Mouse (Mus musculus) adrenal gland, postnatal 0 days (tissue): ENCODE results near the gene Nme6. TPM values are rescaled to one million over a fixed set of nuclear protein-coding genes. Genes with fewer than 3 reads are reported as not detected.

Experiments used
- microRNA-seq: library from miRNA; unstranded; fragments of <30 nt; microRNA quantifications from one replicate; pipeline ENCODE4, GENCODE M21; 2016; ENCODE audit warnings: borderline replicate concordance; ENCODE audit not compliant: insufficient number of aligned reads
- polyA plus RNA-seq: library from polyadenylated mRNA; unstranded; fragments of >200 nt; fragmentation: Nextera tagmentation; extraction: Ambion mirVana; gene quantifications from 2 replicates; pipeline ENCODE4 v1.2.1, GENCODE M21; 2015

The Nme6 gene
- 27.8 and 34.2 TPM in 2 replicates for polyA plus RNA-seq

DNA sequence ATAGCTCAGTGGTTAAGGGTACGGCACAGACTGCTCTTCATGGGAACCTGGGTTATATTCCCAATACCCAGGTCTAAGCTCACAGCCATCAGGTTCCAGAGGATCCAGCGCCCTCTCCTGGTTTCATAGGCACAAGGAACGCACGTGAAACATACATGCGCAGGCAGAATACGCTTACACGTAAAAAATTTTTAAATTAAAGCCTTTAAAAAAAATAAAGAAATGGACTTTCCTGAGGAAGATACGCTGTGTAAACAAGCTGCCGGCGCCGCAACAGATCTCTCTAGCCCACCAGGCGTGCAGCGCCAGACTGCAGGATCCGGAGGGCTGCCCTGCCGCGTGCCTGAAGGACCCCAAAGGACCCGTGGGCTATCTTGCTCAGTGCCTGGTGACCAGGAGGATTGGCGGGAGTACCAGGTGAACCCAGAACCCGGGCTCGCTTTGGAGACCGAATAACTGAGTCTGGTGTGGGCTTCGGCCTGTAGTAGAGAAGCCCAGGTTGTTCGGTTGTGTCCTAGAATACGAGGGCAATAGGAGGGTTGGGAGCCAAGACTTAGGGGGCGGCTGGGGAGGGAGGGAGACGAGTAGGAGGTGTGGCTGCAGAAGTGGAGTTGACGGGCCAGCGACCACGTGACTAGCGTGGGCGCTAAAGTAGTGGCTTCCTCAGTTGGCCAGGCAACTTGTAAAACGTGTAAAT, at the start of gene Nme6:
TSS of gene Nme6 (plus strand) at position 359 of the 697 bp plus-strand sequence.

GRCm38 (mm10) chr9:109790570-109790969, 42.0 kb upstream of the Nme6 start, which contains the start of gene Fbxw27:
Fbxw27 (minus strand) TSS chr9:109790670.

GRCm38 (mm10) chr9:109811980-109812379, 20.6 kb upstream of the Nme6 start, which contains the start of gene Spink8:
Spink8 (plus strand) TSS chr9:109812280.

GRCm38 (mm10) chr9:109849312-109849758, 16.8 kb downstream of the Nme6 start, which contains the start of gene Camp:
Camp (minus strand) TSS chr9:109849617.

GRCm38 (mm10) chr9:109874797-109875691, 42.5 kb downstream of the Nme6 start, which contains the start of gene Cdc25a:
Cdc25a (plus strand) TSS chr9:109875579.

Small RNA genes lying within 50 kb of the gene (microRNA-seq; reads per million reads assigned to microRNA genes)
- gene Mir7089, result not detected

Other genes with a start within 250 kb of the Nme6 start
- gene Fbxw24, start 206.7 kb upstream of the Nme6 start, polyA plus RNA-seq, result not detected in 2 replicates
- not detected in 2 replicates for gene Fbxw25, start 168.1 kb upstream of the Nme6 start, polyA plus RNA-seq
- gene Fbxw18, start 130.0 kb upstream of the Nme6 start, polyA plus RNA-seq, result not detected in 2 replicates
- not detected in 2 replicates for gene Fbxw26, start 86.7 kb upstream of the Nme6 start, polyA plus RNA-seq
- gene Fbxw27, start 42.1 kb upstream of the Nme6 start, polyA plus RNA-seq, result not detected in 2 replicates
- gene Spink8, start 20.5 kb upstream of the Nme6 start, polyA plus RNA-seq, result 2.3 and 3.1 TPM in 2 replicates
- gene Camp, start 16.9 kb downstream of the Nme6 start, polyA plus RNA-seq, result 23.9 and 43.2 TPM in 2 replicates
- gene Cdc25a, start 42.8 kb downstream of the Nme6 start, polyA plus RNA-seq, result 7.4 and 11.9 TPM in 2 replicates
- 41.2 and 64.2 TPM in 2 replicates for gene Map4, start 98.7 kb downstream of the Nme6 start, polyA plus RNA-seq